Mouse (Mus musculus) gastrocnemius, postnatal 25 days (tissue): ENCODE measurements around the gene Dnah8. TPM values are rescaled to one million over a fixed set of nuclear protein-coding genes. Genes with fewer than 3 reads are reported as not detected.

Experiments used
- DNase-seq: peaks from one replicate; pipeline ENCODE4 v3.0.0; 2022
- total RNA-seq, 2 experiments: library from RNA; stranded (reverse); gene quantifications; 1 replicate in 1 of 2; 2 replicates in 1 of 2; pipeline ENCODE4 v1.2.3; 2021

The Dnah8 gene
- total RNA-seq, 2 experiments from 2014 or later: 0.28 to 0.32 TPM

DNA sequence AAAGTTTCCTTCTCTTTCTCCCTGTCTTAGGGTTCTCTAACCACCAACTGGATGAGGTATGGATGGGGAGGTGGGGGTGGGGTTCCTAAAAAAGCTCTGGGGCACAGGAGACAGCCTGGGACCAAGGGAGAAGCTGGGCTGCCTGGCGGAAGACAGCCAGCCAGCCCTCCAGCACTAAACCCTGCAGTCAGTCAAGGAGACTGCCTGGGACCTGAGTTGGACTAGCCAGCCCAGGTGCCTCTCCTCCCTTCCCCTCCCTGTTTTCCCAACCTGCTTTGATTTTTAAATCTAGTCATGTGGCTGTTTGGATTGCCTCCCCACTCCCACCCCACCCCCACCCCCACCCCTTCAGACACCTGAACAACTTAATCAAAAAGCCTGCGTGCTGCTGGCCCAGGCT, 256.8 kb downstream of the Dnah8 start:
- DNase-seq: no peak

DNA sequence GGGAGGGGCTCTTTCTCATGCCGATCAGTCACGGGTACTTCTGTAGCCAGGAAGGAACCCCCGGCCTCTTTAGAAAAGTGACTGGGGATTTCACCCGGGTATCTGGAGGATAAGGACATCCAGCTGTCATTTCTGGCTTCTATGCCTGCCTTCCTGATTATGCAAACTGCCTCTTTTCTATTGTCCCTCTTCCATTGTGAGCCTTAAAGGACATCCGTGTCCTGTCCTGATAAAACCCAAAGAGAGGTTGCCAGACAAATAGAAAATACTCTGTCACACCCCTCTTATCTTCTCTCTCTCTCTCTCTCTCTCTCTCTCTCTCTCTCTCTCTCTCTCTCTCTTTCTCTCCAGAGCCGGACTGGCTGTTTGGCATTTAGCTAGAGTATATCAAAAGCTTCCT, 258.1 kb downstream of the Dnah8 start:
- no peak for DNase-seq

- no peak for DNase-seq
These were observed 259.4 kb downstream of the Dnah8 start for GRCm38 (mm10) chr17:30883534-30883933.

DNA sequence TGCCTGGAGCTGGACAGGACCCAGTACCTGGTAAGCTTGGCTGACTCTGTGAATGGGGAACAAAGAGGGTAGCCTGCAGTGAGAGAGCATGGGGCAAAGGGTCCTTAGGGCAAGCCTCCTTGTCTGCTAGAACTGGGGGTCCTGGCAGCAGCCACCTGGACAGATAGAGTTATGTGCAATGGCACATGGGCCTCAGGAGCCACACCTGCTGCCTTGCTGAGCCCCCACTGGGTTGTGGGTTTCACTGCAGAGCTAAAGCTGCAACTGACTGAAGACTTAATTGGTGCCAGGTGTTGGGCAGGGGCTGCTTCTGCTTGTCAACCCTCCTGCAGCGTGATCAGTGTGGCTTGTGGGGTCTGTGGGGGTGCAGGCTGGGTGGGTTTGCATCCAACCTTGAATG, 267.9 kb downstream of the Dnah8 start:
- DNase-seq: no peak

DNA sequence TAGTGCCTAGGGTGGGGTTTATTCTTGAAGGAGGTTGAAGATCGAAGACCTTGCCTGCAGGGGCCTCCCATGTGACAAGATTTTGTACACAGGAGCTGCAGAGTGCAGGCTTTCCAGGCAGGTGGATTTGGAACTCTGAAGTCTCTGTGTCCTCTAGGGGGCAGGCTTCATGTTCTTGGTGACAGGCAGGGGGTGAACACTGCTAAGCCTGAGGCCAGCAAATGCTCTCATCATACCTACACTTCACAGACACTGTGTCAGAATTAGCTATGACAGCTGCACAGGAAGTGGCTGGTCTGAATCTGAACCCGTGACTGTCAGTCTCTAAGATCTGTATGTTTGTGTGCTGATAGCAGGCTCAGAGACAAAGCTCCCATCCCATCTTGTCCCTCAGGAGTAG, 268.6 kb downstream of the Dnah8 start:
- no peak for DNase-seq

DNA sequence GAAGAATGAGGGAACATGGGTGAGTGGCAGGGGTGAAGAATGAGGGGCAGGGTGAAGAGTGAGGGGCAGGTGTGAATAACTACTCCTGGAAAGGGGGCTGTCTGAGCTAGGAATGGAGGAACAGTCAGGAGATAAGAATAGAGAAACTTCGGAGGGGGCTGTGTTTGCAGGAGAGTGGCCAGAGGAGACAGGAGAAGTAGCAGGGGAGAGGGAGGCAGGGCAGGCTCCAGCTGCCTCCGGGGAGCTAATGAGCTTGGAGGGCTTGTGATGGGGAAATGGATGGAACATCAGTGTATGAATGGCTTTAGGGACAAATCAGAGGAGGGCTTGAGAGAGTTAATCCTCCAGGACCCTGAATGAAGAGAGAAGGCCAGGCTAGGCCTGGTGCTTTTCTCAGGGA, 272.9 kb downstream of the Dnah8 start:
- no peak for DNase-seq

GRCm38 (mm10) chr17:30901627-30902026, 277.5 kb downstream of the Dnah8 start, which contains the start of gene Glp1r:
Gene Glp1r (plus strand): TSS chr17:30901817.
- no peak for DNase-seq

DNA sequence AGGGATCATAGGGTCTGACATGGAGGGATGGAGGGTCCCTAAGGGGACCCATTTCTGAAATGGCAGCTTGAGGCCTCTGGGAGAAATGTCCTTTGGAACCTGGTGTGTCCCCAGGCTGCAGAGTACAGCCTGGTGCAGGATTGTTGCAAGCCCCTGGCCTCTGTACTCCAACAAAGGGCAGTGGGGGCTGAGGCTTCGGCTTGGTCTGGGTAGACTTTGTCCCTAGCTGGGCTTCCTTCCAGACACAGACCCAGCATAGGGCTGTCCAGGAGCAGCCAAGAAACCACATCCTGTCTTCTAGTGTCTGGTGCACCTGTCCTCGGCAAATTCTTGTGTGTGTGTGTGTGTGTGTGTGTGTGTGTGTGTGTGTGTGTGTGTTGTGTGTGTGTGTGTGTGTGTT, 279.9 kb downstream of the Dnah8 start:
- no peak for DNase-seq

DNA sequence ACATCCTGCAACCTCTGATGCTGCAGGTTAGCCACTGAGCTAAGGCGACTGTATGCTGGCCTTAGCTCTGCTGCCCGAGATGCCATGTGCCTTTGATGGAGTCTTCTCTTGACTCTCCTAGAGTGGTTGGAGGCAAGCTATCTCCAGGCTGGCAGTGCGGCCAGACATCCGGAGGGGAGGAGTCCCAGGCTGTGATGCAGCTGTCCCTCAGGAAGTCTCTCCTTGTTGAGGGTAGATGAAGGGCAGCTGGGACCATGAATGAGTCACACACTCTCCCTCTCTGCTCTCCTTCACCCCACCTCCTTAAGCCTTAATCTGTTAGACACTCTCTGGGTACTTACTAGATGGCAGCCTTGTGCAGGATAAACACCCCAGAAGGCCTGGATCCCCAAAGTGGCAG, 283.4 kb downstream of the Dnah8 start:
- no peak for DNase-seq

DNA sequence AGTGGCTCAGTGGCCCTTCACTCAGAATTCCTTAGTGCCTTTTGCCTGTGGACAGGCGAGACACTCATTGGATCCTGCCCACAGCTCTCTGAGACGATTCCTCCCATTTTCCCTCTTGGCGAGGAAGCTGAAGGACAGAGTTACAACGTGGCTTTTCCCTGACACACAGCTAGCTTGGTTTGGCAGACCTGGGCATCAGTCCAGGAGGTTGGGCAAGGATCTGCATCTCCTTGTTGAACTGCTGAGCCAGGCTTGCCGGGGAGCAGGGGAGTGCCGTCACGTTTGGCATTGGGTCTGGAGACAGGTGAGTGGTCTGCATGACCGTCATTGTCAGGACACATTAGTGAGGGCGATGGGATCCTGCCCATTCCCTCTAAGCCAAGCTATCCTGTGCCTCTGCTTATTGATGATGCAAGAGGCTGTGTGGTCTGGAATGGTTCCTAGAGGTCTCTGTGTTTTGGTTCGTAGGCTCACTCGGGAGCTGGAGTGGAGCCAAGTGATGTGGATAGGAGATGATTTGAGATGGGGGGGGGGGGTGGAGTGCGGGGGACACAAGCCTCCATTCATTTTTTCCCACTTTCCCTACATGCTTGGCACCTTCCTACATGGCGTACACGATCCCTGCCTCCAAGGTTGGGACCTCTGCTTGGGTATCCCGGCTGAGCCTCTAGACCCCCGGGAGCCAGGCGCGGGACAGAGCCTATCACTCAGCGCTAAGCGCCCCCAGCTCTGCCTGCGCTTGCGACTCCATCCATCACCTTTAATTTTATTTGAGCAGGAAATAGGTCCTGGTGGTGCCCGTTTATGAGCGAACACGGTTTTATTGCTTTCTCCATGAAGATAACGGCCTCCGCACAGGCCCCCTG, 286.9 kb downstream of the Dnah8 start:
- no peak for DNase-seq

GRCm38 (mm10) chr17:30911732-30912088, 287.6 kb downstream of the Dnah8 start:
- no peak for DNase-seq

DNA sequence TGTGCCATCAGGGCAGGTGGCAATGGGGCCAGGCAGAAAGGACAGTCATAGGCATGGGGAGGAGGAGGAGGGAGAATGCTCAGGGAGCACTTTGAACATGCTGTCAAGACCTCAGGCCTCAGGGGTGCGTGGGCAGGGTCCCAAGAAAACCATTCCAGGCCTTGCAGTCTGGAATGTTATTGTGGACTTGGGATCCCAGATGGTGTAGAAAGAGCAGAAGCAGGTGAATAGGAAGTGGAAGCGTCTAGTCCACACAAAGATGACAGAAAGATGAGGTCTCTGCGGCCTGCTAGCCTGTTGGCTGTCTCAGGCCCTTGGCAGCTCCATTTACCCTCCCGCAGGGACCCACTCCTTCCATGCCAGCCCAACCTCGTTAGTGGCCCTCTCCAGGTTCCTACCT, 288.4 kb downstream of the Dnah8 start:
- DNase-seq: no peak

DNA sequence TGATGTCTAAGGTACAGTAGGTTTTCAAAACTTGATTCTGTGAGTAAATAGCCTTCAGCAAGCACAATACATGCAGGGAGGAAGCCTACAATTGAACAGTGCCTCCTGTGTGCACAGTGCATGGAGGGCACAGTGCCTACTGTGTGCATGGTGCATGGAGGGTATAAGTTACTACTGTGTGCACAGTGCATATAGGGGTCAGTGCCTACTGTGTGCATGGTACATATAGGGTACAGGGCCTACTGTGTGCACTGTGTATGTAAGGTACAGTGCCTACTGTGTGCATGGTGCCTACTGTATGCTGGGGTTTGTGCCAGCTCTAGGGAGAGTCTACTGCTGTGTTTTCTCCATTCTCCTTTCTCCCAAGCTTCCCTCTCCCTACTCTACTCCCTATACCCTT, 290.1 kb downstream of the Dnah8 start:
- DNase-seq: no peak

DNA sequence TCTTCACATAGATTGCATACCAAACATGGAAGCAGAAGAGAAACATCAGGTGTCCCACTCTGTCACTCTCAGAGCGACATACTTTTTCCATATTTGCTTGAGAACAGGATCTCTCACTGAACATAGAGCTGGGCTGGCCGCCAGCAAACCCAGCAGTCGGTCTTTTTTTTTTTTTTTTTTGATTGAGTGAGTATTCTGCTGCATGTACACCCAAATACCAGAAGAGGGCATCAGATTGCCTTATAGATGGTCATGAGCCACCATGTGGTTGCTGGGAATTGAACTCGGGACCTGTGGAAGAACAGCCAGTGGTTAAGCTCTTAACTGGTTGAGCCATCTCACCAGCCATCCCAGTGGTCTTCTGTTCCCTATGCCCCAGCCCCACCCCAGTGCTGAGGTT, 299.4 kb downstream of the Dnah8 start:
- DNase-seq: no peak

Other genes starting within 250 kb of the Dnah8 start
- 10 to 100 TPM in 1 of 2 experiments, 1 to 10 TPM in 1; 8.0 to 12.4 TPM for gene Btbd9, start 47.9 kb upstream of the Dnah8 start, total RNA-seq
- 100 to 1,000 TPM; 132 to 148 TPM for gene Glo1, start 2.5 kb downstream of the Dnah8 start, total RNA-seq